Mouse (Mus musculus): ENCODE data around the gene Nos1. TPM values are rescaled to one million over a fixed set of nuclear protein-coding genes. Genes with fewer than 3 reads are reported as not detected.

Gene Nos1
- polyA plus RNA-seq (2015; fragmentation: Nextera tagmentation; extraction: Ambion mirVana) = 8.4 and 8.6 TPM in 2 replicates

GRCm38 (mm10) chr5:117780681-117781080 lies at the start of gene Nos1:
Gene Nos1, plus strand, starts transcription at chr5:117781032.

DNA sequence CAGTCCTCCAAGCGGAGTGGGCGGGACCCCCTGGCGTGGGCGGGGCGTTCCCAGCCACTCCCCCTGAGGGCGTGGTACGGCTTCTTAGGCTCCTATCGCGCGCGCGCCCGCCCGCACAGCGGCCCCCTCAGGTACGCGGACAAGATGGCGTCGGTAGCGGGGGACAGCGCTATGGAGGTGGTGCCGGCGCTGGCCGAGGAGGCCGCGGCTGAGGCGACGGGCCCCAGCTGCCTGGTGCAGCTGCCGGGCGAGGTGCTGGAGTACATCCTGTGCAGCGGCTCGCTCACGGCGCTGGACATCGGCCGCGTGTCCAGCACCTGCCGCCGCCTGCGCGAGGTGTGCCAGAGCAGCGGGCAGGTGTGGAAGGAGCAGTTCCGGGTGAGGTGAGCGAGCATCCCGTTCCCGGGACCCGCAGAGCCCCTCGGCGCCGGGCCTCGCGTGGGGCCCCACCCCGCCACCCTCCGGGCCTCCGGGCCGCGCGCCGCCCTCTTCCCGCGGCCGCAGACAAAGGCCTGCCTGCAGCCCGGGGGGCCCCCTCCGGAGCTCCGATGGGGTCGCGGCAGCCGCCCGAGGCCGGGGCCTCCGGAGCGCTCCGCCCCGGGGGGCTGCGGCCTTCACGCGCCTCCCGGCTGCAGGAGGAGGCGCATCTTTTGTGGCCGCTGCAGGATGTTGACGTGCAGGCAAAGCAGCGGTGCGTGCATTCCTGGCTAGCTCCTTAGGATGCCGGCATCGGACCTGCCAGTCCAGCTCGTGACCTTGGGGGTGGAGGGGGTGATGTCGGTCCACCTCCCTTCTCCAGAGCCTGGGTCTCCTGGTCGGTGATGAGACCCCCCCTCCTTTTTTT lies 196.0 kb downstream of the Nos1 start, which contains the start of gene Fbxo21:
Gene Fbxo21 (plus strand): TSS at position 74 of the 844 bp plus-strand sequence.

Other genes starting within 250 kb of the Nos1 start
- gene Fbxo21, start 195.7 kb downstream of the Nos1 start, polyA plus RNA-seq (2015; fragmentation: Nextera tagmentation; extraction: Ambion mirVana) = 18.9 and 24.4 TPM in 2 replicates
- 0.92 and 2.4 TPM in 2 replicates for gene Tesc, start 246.7 kb downstream of the Nos1 start, polyA plus RNA-seq (2015; fragmentation: Nextera tagmentation; extraction: Ambion mirVana)

Measured in skeletal muscle tissue, postnatal 0 days (tissue).